Mouse (Mus musculus) heart, postnatal 36 days (tissue): ENCODE data around the gene Tpm3. TPM values are rescaled to one million over a fixed set of nuclear protein-coding genes. Genes with fewer than 3 reads are reported as not detected.
A peak's percentile ranks its signal among the peaks of the same experiment; 100 is the strongest.
"Not testable (repeated sequence)": the region's sequence is repeated elsewhere in the genome, so short reads cannot be mapped to it uniquely, and the experiment has no call there.

Experiments used
- DNase-seq, 2 experiments: peaks; one replicate each; pipeline ENCODE4 v3.0.0; 2021 to 2022
- intact Hi-C: fragments of 180-260 bp; cut with DNase I; formaldehyde crosslinking; loops from one replicate; pipeline ENCODE4 v1.15.1; 2025
- total RNA-seq, 2 experiments: library from RNA; stranded (reverse); gene quantifications; 2 replicates each; pipeline ENCODE4 v1.2.3; 2021

Tpm3 gene
- total RNA-seq, 2 experiments from 2014 or later, result 50.9 to 56.1 TPM

GRCm38 (mm10) chr3:90081365-90082240 lies 9.2 kb downstream of the Tpm3 start:
- peak in 1 of 2 experiments; percentile 30 for DNase-seq
- intact Hi-C loops, result loop anchor here (2.0 kb wide), 1 partner anchor 131 kb away; the partner anchor contains the start of genes Rab13 and Rps27

- intact Hi-C loops, result no loop called here
- no peak for DNase-seq
Observed at GRCm38 (mm10) chr3:90083034-90083433, 10.6 kb downstream of the Tpm3 start.

DNA sequence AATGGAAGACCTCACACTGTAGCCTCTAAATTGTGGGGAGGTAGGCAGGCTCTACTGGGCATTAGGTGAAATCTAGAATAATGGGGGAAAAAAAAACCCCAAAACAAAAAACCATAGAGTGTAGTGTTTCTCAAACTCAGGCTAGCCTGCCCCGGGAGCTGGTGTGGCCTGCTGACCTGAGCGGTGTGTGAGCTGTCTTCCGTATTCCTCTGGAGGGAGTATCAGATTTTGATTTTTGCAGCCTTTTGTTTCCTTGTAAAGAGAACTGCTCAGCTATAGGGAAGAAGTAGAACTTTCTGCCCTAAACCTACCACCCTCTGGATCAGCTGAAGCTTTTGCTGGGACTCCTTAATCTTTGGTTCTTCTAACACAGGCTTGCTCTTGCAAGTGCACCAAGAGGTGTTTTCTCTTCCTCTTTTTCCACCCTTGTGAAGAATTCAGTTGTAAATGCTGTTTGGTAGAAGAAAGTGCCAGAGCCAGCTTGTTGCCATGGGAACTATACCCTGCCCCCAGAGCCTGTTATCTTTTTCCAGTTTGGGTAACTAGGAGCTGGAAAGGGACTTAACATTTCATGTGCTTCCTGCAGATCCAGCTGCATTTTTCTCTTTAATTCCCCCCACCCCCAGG lies 11.4 kb downstream of the Tpm3 start:
- no peak for DNase-seq
- intact Hi-C loops, result no loop called here

GRCm38 (mm10) chr3:90084790-90085189 lies 12.3 kb downstream of the Tpm3 start:
- no peak for DNase-seq
- intact Hi-C loops, result no loop called here

DNA sequence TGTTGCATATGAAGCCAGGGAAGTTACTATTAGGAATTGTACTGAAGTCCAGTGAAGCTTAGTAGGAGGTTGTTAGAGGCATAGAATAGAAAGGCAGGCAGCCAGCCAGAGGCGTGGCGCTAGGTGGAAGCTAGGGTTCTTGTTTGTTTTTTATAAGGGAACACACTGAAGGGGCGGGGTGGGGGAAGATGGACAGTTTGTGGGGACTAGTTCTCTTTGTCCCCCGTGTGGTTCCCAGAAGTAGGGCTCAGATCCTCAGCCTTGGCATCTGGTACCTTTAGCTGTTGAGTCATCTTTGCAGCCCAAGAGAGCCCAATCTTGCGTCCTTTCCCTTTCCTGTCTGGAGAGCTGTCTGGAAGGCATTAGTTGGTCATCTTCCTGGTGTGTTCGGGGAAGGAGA lies 12.8 kb downstream of the Tpm3 start:
- DNase-seq, result peak; percentile 25 to 31
- intact Hi-C loops, result no loop called here

DNA sequence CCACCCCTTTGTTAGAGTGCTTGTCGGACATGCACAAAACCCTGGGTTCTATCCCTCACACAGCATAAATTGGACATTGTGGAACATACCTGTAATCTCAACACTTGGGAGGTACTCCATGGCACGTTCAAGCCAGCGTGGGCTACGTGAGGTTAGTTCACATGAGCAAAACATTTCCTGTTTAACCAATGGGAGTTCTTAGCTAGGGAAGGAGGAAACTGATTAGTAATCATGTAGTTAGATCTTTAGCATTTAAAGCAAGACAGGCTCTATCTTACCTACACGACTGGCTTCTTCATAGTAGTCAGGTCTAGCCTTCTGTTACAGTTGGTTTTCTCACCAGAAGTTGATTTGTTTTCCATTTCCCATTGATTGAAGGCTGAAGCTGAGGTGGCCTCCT lies 13.6 kb downstream of the Tpm3 start:
- DNase-seq, result no peak
- intact Hi-C loops, result no loop called here

- no peak for DNase-seq
- intact Hi-C loops, result no loop called here
Observed at GRCm38 (mm10) chr3:90088617-90089016, 16.2 kb downstream of the Tpm3 start.

GRCm38 (mm10) chr3:90090892-90091291 lies 18.4 kb downstream of the Tpm3 start:
- intact Hi-C loops, result no loop called here
- DNase-seq, result no peak

- no peak for DNase-seq
- intact Hi-C loops, result no loop called here
Observed at GRCm38 (mm10) chr3:90094453-90094852, 22.0 kb downstream of the Tpm3 start.

DNA sequence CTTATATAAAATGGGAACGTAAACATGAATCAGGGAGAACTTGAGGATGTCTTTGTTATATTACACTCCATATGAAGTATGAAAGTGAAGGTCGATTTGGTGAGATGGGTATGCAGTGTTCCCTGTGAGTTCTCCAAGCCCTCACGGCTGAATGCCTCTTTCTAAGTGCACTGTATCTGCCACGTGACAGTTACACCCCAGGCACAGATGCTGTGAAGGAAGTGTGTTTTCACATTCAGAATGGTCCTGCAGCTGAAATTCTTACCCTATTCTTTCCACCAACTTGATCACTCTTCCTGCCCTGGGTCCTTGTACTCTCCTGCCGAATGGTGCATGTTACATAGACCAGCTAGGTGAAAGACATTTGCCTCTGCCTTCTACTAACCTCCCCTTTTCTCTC lies 25.5 kb downstream of the Tpm3 start:
- no peak for DNase-seq
- intact Hi-C loops, result no loop called here

DNA sequence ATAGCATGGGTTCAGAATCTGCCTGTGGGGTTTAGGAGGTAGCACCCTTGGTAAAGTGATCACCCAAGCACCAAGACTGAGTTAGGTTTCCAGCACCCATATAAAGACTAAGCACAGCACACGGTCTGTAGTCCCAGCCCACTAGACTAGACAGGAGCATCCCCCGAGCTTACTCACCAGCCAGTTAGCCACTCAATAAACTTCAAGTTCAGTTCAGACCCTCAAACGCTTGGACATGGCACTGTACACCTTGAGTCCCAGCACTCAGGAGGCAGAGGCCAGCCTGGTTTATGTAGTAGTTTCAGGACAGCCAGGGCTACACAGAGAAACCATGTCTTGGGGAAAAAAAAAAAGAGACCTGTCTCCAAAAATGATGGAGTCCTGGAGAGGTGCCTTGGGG lies 28.6 kb downstream of the Tpm3 start:
- intact Hi-C loops, result no loop called here
- DNase-seq, result no peak

DNA sequence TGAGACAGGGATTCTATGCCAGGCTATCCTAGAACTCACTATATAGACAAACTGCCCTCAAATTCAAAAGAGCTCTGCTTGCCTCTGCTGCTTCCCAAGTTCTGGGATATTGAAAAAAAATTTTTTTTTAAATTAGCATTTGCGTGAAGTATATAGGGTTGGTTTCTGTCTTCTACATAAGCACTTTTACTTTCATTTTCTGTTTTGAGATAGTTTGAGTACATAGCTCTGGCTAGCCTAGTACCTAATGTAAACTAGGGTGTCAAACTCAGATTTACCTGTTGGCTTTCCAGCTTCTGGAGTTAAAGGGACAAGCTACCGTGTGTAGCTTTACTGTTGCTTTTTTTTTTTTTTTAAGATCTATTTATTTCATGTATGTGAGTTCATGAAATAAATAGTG lies 29.2 kb downstream of the Tpm3 start:
- intact Hi-C loops, result no loop called here

DNA sequence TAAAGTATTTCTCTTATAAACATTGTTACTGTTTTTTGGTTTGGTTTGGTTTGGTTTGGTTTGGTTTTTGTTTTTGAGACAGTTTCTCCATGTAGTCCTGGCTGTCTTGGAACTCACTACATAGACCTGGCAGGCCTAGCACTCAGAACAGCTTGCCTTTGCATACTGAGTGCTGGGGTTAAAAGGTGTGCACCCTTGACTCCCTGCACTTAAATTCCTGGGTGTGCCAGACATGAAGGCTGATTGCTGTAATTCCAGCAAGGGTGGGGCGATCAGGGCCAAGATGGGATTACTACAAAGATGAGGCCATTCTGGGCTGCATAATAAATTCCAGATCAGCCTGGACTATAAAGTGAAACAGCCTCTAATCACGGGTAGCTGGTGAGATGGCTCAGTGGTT lies 29.8 kb downstream of the Tpm3 start:
- intact Hi-C loops, result no loop called here
- DNase-seq, result no peak

More for the DNA sequence above, 29.2 kb downstream of the Tpm3 start:
- no peak for DNase-seq

DNA sequence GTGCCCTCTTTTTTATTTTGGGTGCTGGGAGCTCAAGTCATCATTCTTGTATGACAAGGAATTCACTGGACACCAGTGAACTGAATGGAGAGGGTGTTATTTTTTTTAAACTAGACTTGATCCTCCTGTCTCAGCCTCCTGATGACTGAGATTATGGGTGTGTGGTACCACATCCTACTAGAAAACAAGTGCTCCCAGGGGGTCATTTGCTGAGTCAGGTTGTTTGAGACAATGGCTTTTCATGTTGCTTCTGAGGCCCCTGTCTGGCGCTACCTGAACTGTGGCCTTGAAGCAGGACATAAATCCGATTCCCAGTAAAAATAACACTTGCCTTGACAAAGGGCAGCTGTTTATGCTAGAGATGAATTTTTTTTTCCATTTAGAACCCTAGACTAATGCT lies 30.7 kb downstream of the Tpm3 start:
- intact Hi-C loops, result no loop called here
- no peak for DNase-seq

GRCm38 (mm10) chr3:90103938-90104337 lies 31.5 kb downstream of the Tpm3 start, which contains the start of gene Nup210l:
Gene Nup210l, plus strand, starts transcription at chr3:90104132.
- DNase-seq, result no peak
- intact Hi-C loops, result no loop called here

GRCm38 (mm10) chr3:90111706-90112105 lies 39.3 kb downstream of the Tpm3 start:
- DNase-seq, result no peak
- intact Hi-C loops, result no loop called here

GRCm38 (mm10) chr3:90114342-90114741 lies 41.9 kb downstream of the Tpm3 start:
- intact Hi-C loops, result no loop called here

DNA sequence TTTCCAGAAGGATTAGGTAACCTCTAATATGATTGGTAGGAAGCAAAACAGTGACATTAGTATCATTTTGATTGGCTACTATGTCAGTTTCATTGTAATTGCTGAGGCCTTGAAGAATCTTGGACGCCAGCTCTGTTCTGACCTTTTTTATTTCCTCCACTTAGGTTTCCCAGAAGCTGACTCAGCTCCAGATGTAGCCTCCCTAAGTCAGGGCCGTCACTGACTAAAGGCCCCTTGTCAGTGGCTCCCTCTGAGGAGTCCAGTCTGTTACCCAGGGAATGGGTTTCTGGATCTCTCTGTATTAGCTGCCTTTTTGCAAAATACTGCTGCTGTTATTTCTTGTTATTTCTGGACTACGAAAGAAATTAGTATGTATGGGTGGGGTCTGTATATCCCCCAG lies 43.1 kb downstream of the Tpm3 start:
- no peak for DNase-seq
- intact Hi-C loops, result no loop called here

More at GRCm38 (mm10) chr3:90114342-90114741, 41.9 kb downstream of the Tpm3 start:
- DNase-seq, result no peak

DNA sequence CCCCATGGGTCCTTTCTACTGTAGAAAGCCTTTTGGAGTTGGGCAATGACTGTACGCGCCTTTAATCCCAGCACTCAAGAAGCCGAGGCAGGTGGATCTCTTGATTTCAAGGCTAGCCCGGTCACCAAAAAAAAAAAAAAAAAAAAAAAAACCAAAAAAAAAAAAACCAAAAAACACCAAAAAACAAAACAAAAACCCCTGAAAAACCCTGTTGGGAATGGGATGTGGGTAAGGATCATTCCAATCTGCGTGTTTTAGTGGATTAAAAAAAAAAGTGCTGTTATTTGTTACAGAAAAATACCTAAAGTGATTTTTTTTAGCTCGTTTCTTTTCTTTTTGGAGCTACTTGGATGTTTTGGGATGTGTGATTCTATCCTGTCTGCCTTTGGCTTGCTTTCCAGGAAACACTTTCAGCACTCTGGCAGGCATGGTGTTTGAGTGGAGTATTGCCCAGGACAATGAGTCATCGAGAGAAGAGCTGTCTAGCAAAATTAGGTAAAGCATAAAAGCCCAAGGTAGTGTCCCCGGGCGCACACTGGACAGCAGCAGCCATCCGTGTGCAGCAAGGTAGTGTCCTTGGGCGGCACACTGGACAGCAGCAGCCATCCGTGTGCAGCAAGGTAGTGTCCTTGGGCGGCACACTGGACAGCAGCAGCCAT lies 45.8 kb downstream of the Tpm3 start:
- peak; percentile 53 to 54 for DNase-seq
- intact Hi-C loops, result no loop called here

- intact Hi-C loops, DNase-seq: not testable (repeated sequence)
Observed at GRCm38 (mm10) chr3:90122036-90122435, 49.6 kb downstream of the Tpm3 start.

- no peak for DNase-seq
- intact Hi-C loops, result no loop called here
Observed at GRCm38 (mm10) chr3:90125710-90126109, 53.3 kb downstream of the Tpm3 start.
